Mouse (Mus musculus) heart, postnatal 0 days (tissue): ENCODE data around the gene Ucma. TPM values are rescaled to one million over a fixed set of nuclear protein-coding genes. Genes with fewer than 3 reads are reported as not detected.

Source experiments
- ATAC-seq: fragments of 200-750 bp; cut with Nextera tagmentation; 2 replicates; pipeline ENCODE4 v1.8.0; 2017; ENCODE audit warnings: low read depth, moderate number of reproducible peaks, moderate library complexity; ENCODE audit not compliant: insufficient read depth
- DNase-seq: peaks from one replicate; pipeline ENCODE4 v3.0.0-alpha.2; 2016; ENCODE audit warnings: low spot score
- H3K27ac ChIP-seq: fragments of 300-500 bp; sonication (generic); 2 replicates; pipeline ENCODE4 v1.5.1; 2014; ENCODE audit warnings: low read depth, mild to moderate bottlenecking
- H3K27me3 ChIP-seq: fragments of 300-500 bp; sonication (generic); 2 replicates; pipeline ENCODE4 v1.6.1; 2014; ENCODE audit warnings: low read length, mixed read lengths; ENCODE audit not compliant: control insufficient read depth, insufficient read depth
- H3K36me3 ChIP-seq: fragments of 300-500 bp; sonication (generic); replicated peaks from 2 replicates; pipeline ENCODE4 v1.6.1; 2014; ENCODE audit warnings: low read length, mixed read lengths; ENCODE audit not compliant: control insufficient read depth, insufficient read depth
- H3K4me1 ChIP-seq: fragments of 300-500 bp; sonication (generic); 2 replicates; pipeline ENCODE4 v1.6.1; 2014; ENCODE audit warnings: antibody characterized with exemption; ENCODE audit not compliant: control insufficient read depth, insufficient read depth
- H3K4me2 ChIP-seq: fragments of 300-500 bp; sonication (generic); 2 replicates; pipeline ENCODE4 v1.6.1; 2014; ENCODE audit warnings: low read depth, mild to moderate bottlenecking, low read length, moderate library complexity
- H3K4me3 ChIP-seq: fragments of 300-500 bp; sonication (generic); 2 replicates; pipeline ENCODE4 v1.5.1; 2014; ENCODE audit warnings: low read depth, low read length
- H3K9ac ChIP-seq: fragments of 300-500 bp; sonication (generic); replicated peaks from 2 replicates; pipeline ENCODE4 v1.6.1; 2014; ENCODE audit warnings: low read depth, low read length, mixed read lengths
- H3K9me3 ChIP-seq: fragments of 300-500 bp; sonication (generic); replicated peaks from 2 replicates; pipeline ENCODE4 v1.6.1; 2016; ENCODE audit warnings: low read length; ENCODE audit not compliant: control insufficient read depth
- CTCF ChIP-seq: IDR thresholded peaks from 2 replicates; pipeline ENCODE4 v1.5.1; 2016; ENCODE audit warnings: antibody characterized with exemption, control low read depth, low read depth
- EP300 ChIP-seq: IDR thresholded peaks from 2 replicates; pipeline ENCODE4 v1.6.1; 2016; ENCODE audit warnings: antibody characterized with exemption, low read depth
- WGBS: fragments of 180-500 bp; shearing (Covaris S2); extraction: QIAGEN DNeasy Blood & Tissue Kit; methylation state at CpG from one replicate; pipeline ENCODE4 v1.1.7; 2014; 5-methylcytosine and 5-hydroxymethylcytosine counted together
- polyA plus RNA-seq: library from polyadenylated mRNA; unstranded; fragments of >200 nt; fragmentation: Nextera tagmentation; extraction: Ambion mirVana; gene quantifications from 2 replicates; pipeline ENCODE4 v1.2.1, GENCODE M21; 2015
- total RNA-seq: library from RNA; depleted of rRNA; stranded (reverse); fragments of >200 nt; gene quantifications from 2 replicates; pipeline ENCODE4 v1.2.3, GENCODE M21; 2014; ENCODE audit warnings: low replicate concordance

Ucma gene
- total and polyA plus RNA-seq, 2 experiments from 2014 or later: not detected

DNA sequence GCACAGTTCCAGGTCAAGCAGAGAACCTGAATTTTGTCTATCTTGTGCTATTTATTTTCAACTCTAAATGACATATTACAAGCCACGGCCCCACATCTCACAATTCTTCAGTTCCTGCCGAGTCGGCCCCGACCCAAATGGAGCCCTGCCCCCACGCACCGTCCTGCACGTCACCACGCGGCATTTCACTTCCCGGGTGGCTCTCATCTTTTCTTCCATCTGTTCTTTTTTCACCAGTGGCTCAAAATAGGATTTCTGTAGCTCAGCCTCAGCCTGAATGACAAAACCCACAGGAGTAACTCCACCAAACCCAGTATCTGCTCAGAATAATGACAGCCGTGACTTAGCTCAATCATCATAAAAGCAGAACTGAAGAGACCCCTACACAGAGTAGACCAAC lies 17.7 kb downstream of the Ucma start:
- Histone ChIP-seq H3K4me3 (no peak overlapping the region), H3K9me3 (no peaks in the 10 kb centered on the region), H3K9ac (no peak overlapping the region), H3K4me1 (no peaks in the 10 kb centered on the region), H3K4me2 (no peak overlapping the region), H3K36me3 (peaks cover 29% of the 10 kb centered on the region), H3K27me3 (no peaks in the 10 kb centered on the region), H3K27ac (no peak overlapping the region)
- 89% methylated on average over 11 of the region's 11 CpGs for WGBS
- DNase-seq: no peak
- no peak for ATAC-seq
- no peak for TF ChIP-seq CTCF
- no peak for TF ChIP-seq EP300

GRCm38 (mm10) chr2:4994436-4994835 lies 18.5 kb downstream of the Ucma start:
- Histone ChIP-seq H3K9ac (no peak overlapping the region), H3K9me3 (no peaks in the 10 kb centered on the region), H3K36me3 (peaks cover 29% of the 10 kb centered on the region), H3K4me3 (no peak overlapping the region), H3K4me1 (no peaks in the 10 kb centered on the region), H3K27me3 (no peaks in the 10 kb centered on the region), H3K27ac (no peak overlapping the region), H3K4me2 (no peak overlapping the region)
- 87% methylated on average over 4 of the region's 4 CpGs for WGBS
- no peak for DNase-seq
- no peak for ATAC-seq
- no peak for TF ChIP-seq CTCF
- no peak for TF ChIP-seq EP300

GRCm38 (mm10) chr2:4995646-4996045 lies 19.7 kb downstream of the Ucma start:
- TF ChIP-seq CTCF (no peak), EP300 (no peak)
- H3K4me2 ChIP-seq: no peak overlapping the region
- H3K9me3 ChIP-seq: no peaks in the 10 kb centered on the region
- ATAC-seq (no peak), DNase-seq (no peak)
- H3K27ac ChIP-seq: no peak overlapping the region
- H3K36me3 ChIP-seq: peaks cover 37% of the 10 kb centered on the region
- H3K27me3 ChIP-seq: no peaks in the 10 kb centered on the region
- no peak overlapping the region for H3K4me3 ChIP-seq
- H3K9ac ChIP-seq: no peak overlapping the region
- H3K4me1 ChIP-seq: no peaks in the 10 kb centered on the region
- 95% methylated on average over 11 of the region's 11 CpGs for WGBS

DNA sequence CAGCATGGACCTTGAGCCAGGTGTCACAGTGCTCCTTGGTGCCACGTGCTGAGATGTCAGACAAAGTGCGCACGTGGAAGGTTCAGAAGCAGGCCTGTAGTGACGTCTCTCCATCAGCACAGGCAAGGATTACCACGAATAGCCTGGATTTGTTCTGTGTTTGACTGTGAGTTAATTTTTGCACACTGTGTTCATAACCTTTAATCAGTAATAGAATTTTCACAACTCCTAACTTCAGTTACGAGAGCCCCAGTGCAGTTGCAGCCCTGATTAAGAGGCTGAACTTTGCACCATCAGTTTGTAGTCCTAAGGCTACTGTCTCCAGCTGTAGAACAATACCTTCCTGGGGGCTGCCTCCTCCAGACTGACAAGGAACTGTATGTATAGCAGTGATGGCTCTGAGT lies 20.5 kb downstream of the Ucma start:
- Histone ChIP-seq H3K4me2 (no peak overlapping the region), H3K36me3 (peaks cover 34% of the 10 kb centered on the region), H3K27ac (no peak overlapping the region), H3K9me3 (no peaks in the 10 kb centered on the region), H3K27me3 (no peaks in the 10 kb centered on the region), H3K9ac (no peak overlapping the region), H3K4me3 (no peak overlapping the region), H3K4me1 (no peaks in the 10 kb centered on the region)
- no peak for DNase-seq
- TF ChIP-seq EP300 (no peak), CTCF (no peak)
- 88% methylated on average over 6 of the region's 6 CpGs for WGBS
- no peak for ATAC-seq

DNA sequence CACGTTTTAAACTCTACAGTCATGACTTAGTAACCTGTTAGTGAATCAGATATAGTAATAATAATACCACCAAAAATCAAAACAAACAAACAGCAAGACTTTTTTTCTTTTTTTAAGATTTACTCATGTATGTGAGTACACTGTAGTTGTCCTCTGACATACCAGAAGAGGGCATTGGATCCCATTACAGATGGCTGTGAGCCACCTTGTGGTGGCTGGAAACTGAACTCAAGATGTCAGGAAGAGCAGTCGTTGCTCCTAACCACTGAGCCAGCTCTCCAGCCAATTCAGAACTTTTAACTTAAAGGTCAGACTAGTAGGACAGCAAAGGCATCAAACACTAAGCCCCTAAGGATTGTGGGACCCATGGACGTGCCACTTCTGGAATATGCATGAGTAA lies 23.0 kb downstream of the Ucma start:
- Histone ChIP-seq H3K36me3 (peaks cover 31% of the 10 kb centered on the region), H3K9me3 (no peaks in the 10 kb centered on the region), H3K4me1 (no peaks in the 10 kb centered on the region), H3K4me2 (no peak overlapping the region), H3K9ac (no peak overlapping the region), H3K27ac (no peak overlapping the region), H3K4me3 (no peak overlapping the region), H3K27me3 (no peaks in the 10 kb centered on the region)
- TF ChIP-seq CTCF (peak; percentile 32; the same call in 1 of the 2 replicates), EP300 (no peak)
- no peak for DNase-seq
- no peak for ATAC-seq
- 72% methylated on average over 3 of the region's 3 CpGs for WGBS

- Histone ChIP-seq H3K9ac (no peak overlapping the region), H3K4me3 (no peak overlapping the region), H3K4me2 (no peak overlapping the region), H3K36me3 (peaks cover 25% of the 10 kb centered on the region), H3K27ac (no peak overlapping the region), H3K9me3 (no peaks in the 10 kb centered on the region), H3K4me1 (no peaks in the 10 kb centered on the region), H3K27me3 (no peaks in the 10 kb centered on the region)
- no peak for DNase-seq
- WGBS: 83% methylated on average over 6 of the region's 6 CpGs
- no peak for ATAC-seq
- TF ChIP-seq CTCF (no peak), EP300 (no peak)
Observed at GRCm38 (mm10) chr2:5001266-5001665, 25.3 kb downstream of the Ucma start.
